Mouse (Mus musculus): ENCODE measurements around the gene Ola1.

GRCm38 (mm10) chr2:73204328-73204727 lies 14.4 kb downstream of the Ola1 start:
- TF ChIP-seq E2F4 (IDR thresholded peaks at IDR 0.05; ENCODE audit: insufficient replicate concordance, low read depth, low read length) = no peak
- TF ChIP-seq MAX (IDR thresholded peaks at IDR 0.05; ENCODE audit: low read length) = no peak
- TF ChIP-seq CTCF (conservative IDR thresholded peaks at IDR 0.05 in 1 of 2, IDR thresholded peaks at IDR 0.05 in 1 of 2; ENCODE audit: low read depth in 2 of 2, low read length in 2 of 2) = no peak
- no peak for TF ChIP-seq POLR2AphosphoS2 (IDR thresholded peaks at IDR 0.05; ENCODE audit: low read depth, low read length)
- TF ChIP-seq ZMIZ1 (IDR thresholded peaks at IDR 0.05; ENCODE audit: low read depth, low read length) = no peak
- TF ChIP-seq EP300 (IDR thresholded peaks at IDR 0.05; ENCODE audit: low read length) = no peak
- no peak for TF ChIP-seq POLR2A (IDR thresholded peaks at IDR 0.05; ENCODE audit: low read depth, low read length)
- TF ChIP-seq BHLHE40 (IDR thresholded peaks at IDR 0.05; ENCODE audit: low read depth, low read length) = no peak
- no peak for TF ChIP-seq KAT2A (IDR thresholded peaks at IDR 0.05; ENCODE audit: insufficient replicate concordance, low read length)
- TF ChIP-seq USF2 (conservative IDR thresholded peaks at IDR 0.05; ENCODE audit: low read depth, low read length) = no peak
- TF ChIP-seq SIN3A (IDR thresholded peaks at IDR 0.05; ENCODE audit: low read length) = no peak
- TF ChIP-seq USF1 (IDR thresholded peaks at IDR 0.05; ENCODE audit: low read depth, low read length) = no peak
- no peak for TF ChIP-seq RAD21 (IDR thresholded peaks at IDR 0.05; ENCODE audit: low read depth, low read length)

Measured in CH12.LX (cell line).